Mouse (Mus musculus): ENCODE measurements around the gene Lrrc75b.

- TF ChIP-seq CTCF (IDR thresholded peaks at IDR 0.05) (no peak), EP300 (IDR thresholded peaks at IDR 0.05) (no peak)
These were observed 13.8 kb upstream of the Lrrc75b start for GRCm38 (mm10) chr10:75573965-75574364.

Data from lung, postnatal 0 days (tissue).